Mouse (Mus musculus): ENCODE data around the gene Apob. TPM values are rescaled to one million over a fixed set of nuclear protein-coding genes. Genes with fewer than 3 reads are reported as not detected.
"Not testable (repeated sequence)": the region's sequence is repeated elsewhere in the genome, so short reads cannot be mapped to it uniquely, and the experiment has no call there.

The Apob gene
- polyA plus RNA-seq (2017; shearing (Covaris generic)) = under 1 TPM in 1 of 2 experiments, not detected in 1; 0.12 TPM

DNA sequence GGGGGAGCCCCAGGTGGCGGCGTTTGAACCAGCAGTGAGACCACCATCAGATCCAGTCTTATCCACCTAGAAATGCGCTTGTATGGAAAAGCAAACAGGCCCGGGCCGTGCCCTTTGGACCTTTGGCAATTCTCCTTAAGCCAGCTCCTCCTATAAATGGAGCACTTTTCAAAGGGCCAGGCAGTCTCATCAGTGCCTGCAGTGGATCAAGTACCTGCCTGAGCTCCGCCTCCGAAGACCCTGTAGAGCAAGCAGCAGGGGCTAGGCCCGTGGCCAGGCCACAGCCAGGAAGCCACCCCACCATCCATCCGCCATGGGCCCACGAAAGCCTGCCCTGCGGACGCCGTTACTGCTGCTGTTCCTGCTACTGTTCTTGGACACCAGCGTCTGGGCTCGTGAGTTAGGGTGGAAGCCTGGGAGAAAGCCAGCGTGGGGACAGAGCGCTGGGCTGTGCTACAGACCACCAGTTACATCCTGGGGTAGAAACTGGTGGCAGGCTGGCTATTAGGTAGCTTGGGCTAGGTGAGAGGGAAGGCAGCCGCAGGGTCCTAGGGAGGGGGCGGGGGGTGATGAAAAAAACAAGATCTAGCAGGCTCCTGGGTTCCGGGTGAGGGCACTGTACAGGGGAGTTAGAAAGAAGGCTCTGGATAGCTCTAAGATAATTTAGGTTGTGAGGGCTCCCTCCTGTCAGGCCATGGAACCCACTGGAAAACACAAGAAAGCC lies at the start of gene Apob:
Gene Apob (plus strand): TSS at position 183 of the 724 bp plus-strand sequence.
- no peak for ATAC-seq

GRCm38 (mm10) chr12:7932405-7932920 lies 45.0 kb upstream of the Apob start:
- ATAC-seq = no peak

DNA sequence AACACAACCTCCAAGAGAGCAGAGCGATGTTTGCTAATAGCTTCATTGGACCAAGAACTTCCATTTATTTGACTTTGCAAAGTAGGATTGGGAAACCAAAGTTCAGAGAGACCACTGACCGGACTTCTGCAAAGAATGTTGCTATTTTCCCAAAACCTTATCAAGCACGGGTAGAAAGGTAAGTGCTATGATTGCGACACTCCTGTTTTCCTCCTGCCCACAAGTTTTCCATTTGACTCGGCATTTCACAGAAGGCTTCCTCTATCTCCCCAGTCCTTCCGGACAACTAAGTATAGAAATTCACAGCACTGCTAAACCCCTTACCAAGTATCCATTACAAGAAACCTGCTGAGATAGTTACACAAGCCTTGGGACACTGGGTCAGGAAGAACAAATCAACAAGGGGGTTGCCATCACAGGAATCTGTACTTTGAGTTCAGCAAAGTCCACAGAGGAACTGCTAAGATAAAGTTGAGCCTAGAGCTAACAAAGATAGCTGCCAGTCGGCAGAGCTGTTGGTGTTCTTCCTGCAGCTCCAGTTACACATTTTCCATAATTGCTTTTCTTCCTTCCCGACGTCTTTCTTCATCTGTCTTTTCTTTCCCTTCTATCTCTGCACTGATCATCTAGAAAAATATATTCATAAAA lies 27.2 kb upstream of the Apob start:
- no peak for ATAC-seq

DNA sequence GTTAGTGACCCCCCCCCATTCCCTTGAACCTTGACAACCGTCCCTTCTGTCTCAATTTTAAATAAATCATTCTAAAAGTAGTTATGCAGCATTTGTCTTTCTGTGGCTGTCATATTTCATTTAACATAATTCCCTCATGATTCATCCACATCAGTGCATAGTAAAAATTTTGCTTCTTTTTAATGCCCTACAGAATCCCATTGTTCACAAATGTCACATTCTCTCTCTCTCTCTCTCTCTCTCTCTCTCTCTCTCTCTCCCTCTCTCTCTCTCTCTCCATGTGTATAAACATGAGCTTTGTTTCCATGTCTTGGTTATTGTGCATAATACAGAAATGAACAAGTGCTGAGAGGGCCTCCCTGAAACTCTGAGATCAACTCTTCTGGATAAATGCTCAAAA lies 18.6 kb upstream of the Apob start:
- no peak for ATAC-seq

DNA sequence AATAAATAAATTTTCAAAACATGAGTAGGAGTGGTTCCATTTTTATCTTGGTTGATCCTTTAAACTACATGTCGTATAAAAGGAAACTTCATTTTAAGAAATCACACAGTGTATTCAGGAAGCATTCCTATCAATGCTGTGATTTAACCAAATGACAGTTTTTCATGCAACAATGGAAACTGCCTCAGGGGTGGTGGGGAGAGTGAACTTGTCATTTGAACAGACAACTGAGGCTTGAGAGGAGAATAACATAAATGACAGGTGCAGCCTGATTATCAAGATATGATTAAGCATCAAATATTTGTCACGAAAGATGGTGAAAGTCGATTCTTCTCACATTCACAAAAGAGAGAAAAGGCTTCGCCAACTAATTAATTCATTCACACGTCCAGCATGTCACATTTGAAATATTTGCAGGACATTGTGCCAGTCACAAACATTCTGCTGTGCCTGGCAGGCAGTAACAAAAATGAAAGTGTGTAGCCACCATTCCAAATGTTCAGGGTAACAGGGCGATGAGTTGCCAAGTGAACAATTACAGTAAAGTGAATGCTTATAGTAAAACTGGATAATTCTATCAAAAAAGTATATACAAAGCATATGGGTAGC lies 18.0 kb upstream of the Apob start:
- no peak for ATAC-seq

DNA sequence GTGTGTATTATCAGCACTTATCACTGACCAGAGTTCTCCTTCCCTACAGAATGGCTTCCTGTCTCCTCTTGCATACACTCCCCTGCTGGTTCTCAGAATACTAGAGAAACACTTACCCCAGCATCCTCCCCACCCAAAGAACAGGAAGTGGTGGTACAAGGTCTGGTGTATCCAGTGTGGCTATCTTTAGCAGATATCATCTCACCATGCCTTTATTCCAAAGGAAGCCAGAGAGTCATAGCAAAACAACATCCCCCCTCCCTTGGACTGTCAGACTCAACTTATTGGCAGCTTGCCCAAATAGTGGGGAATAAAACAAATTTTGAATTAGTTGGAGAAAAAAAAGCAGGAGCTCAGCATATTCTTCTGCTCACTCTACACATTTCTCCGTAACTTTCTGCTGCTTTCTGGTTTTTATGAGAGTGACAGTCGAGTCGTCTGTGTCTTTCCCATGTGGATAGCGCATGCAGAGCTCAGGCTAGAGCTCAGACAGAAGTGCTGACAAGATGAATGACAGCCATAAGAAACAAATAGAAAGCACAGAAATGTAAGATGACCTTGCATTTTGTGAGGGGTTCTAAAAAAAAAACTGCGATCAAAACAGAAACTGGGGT lies 15.0 kb upstream of the Apob start:
- ATAC-seq = no peak

GRCm38 (mm10) chr12:7967221-7967620 lies 10.2 kb upstream of the Apob start:
- no peak for ATAC-seq

GRCm38 (mm10) chr12:7970301-7970700 lies 7.1 kb upstream of the Apob start:
- no peak for ATAC-seq

DNA sequence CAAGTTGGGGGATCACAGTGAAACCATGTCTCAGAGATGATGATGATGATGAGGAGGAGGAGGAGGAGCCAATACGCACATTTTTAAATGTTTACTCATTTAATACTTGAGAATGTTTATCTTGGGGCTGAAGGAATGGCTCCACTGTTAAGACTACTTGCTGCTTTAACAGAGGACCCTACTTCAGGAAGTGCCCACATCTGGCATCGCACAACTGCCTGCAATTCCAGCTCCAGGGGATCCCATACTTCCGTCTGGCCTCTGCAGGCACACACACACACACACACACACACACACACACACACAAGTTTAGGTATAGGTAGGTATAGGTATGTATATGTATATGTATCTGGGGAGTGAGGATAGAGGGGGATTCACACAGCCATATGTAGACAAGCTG lies 6.6 kb upstream of the Apob start:
- ATAC-seq = no peak

DNA sequence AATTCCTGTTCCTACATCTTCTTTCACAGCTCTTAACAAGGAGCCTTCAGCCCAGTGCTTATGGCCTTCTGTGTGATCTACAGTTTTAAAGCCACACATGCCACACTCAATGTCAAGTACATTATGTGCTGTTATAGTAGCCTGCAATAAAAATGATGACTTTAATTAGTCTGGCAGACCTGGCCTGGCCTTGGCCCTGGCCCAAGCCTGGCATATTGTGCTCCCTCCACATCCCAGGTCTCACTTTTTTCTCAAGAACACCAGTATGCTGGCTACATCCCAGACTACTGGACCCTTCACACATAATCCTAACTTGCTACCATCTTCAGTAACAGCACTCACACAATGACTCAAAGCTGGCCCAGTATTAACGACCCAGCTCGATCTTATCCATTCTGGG lies 5.7 kb upstream of the Apob start:
- ATAC-seq = no peak

DNA sequence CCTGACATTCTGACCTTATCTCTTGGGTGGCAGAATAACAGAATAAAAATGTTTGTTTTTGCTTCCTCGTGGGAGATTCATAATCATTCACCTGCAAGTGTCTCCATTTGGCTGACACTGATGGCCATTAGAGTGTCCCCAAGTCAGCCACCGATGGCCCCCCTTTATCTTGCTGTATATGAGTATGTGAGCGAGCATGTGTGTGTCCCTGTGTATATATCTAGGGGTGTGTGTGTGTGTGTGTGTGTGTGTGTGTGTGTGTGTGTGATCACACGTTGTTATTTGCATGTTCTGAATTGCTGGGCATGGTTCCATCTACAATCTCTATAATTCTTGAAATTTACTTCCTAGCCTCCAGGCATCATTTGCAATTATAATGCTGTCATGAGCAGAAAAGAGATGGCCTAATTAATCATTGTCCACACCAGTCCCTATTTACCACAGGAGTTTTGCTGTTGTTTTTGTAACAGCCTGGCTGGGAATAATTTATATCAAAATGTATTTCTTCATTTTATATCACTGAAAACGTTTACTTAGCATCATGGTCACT lies 3.6 kb upstream of the Apob start:
- ATAC-seq = no peak

GRCm38 (mm10) chr12:7978190-7978884 lies 889 bp downstream of the Apob start:
- ATAC-seq = no peak

DNA sequence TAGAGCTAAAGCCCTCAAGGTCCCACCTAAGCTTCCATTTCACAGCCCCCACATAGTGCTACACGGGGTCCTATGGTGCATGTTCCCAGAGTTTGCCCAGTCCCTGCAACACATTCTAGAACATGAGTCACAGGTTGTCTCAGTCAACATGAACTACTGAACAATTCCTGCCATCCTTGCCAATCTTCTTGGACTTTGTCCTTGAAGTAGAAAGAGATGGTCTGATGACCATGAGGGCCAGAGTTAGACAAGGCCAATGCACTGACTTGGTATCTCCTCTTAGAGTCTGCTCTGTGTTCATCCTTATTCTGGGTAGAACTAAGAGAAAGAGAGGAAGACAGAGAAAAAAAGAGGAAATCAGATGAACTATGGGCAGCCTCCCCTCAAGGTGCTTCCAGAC lies 7.0 kb downstream of the Apob start:
- no peak for ATAC-seq

DNA sequence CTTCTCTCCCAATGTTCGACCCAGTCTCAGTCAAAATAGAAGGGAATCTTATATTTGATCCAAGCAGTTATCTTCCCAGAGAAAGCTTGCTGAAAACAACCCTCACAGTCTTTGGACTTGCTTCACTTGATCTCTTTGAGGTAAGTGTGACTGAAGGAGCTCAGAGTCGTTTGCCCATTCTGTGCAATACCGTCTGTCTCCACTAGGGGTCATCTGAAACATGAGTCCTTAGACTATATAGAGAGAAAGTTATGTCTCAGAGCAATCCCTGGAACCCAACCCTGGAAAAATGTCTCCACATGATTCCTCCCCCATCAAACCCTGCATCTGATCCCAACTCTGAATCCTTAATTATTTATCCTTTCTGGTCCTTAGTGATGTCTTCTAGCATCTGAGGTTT lies 13.4 kb downstream of the Apob start:
- no peak for ATAC-seq

DNA sequence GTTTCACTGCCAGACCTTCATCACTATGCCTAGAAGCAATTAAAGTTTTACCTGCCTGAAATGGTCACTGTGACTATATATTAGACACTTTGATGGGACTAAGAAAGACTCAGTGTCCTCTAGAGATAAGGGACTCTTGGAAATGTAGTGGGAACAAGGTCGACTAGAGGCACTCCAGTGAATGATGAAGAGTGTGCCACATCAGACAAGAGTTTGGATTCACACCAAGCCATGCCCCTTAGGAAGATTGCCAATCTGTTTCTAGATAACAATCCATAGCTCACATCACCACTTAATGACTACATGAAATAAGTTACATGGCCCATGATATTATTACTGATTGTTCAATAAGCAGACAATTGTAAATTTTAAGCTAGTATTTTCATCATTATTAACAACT lies 14.1 kb downstream of the Apob start:
- ATAC-seq = no peak

- ATAC-seq = no peak
Measured at GRCm38 (mm10) chr12:8020931-8021330, 43.5 kb downstream of the Apob start.

GRCm38 (mm10) chr12:8029520-8029919 lies 52.1 kb downstream of the Apob start:
- no peak for ATAC-seq

GRCm38 (mm10) chr12:8030057-8030456 lies 52.6 kb downstream of the Apob start:
- ATAC-seq = no peak

GRCm38 (mm10) chr12:8031169-8031568 lies 53.7 kb downstream of the Apob start:
- ATAC-seq = not testable (repeated sequence)

GRCm38 (mm10) chr12:8031595-8032358 lies 54.3 kb downstream of the Apob start:
- no peak for ATAC-seq

- no peak for ATAC-seq
Measured at GRCm38 (mm10) chr12:8032359-8032755, 54.9 kb downstream of the Apob start.

All from CD4-positive, CD25-positive, alpha-beta regulatory T cell, adult 4 months (primary cell).